Mouse (Mus musculus): ENCODE results near the gene Scp2. TPM values are rescaled to one million over a fixed set of nuclear protein-coding genes. Genes with fewer than 3 reads are reported as not detected.

Gene Scp2
- polyA plus RNA-seq, 1 experiment = 242 TPM

Other genes with a start within 250 kb of the Scp2 start
- gene Cpt2, start 221.4 kb downstream of the Scp2 start, polyA plus RNA-seq (2012; rRNA removed) = 9.3 and 9.9 TPM in 2 replicates
- 0.10 and 0.11 TPM in 2 replicates for gene Slc1a7, start 176.7 kb downstream of the Scp2 start, polyA plus RNA-seq (2012; rRNA removed)
- gene Podn, start 48.6 kb downstream of the Scp2 start, polyA plus RNA-seq (2012; rRNA removed) = 8.4 and 10.9 TPM in 2 replicates
- 40.9 and 47.6 TPM in 2 replicates for gene Echdc2, start 20.4 kb upstream of the Scp2 start, polyA plus RNA-seq (2012; rRNA removed)
- gene Zyg11a, start 73.0 kb upstream of the Scp2 start, polyA plus RNA-seq (2012; rRNA removed) = not detected in 2 replicates
- 43.2 and 47.5 TPM in 2 replicates for gene Zyg11b, start 156.1 kb upstream of the Scp2 start, polyA plus RNA-seq (2012; rRNA removed)
- gene Coa7, start 183.1 kb upstream of the Scp2 start, polyA plus RNA-seq (2012; rRNA removed) = 14.4 and 16.9 TPM in 2 replicates
- gene Shisal2a, start 238.4 kb upstream of the Scp2 start, polyA plus RNA-seq (2012; rRNA removed) = 0.21 and 0.24 TPM in 2 replicates

All from frontal cortex, adult 2 months (tissue).